In the genomic region with DNA sequence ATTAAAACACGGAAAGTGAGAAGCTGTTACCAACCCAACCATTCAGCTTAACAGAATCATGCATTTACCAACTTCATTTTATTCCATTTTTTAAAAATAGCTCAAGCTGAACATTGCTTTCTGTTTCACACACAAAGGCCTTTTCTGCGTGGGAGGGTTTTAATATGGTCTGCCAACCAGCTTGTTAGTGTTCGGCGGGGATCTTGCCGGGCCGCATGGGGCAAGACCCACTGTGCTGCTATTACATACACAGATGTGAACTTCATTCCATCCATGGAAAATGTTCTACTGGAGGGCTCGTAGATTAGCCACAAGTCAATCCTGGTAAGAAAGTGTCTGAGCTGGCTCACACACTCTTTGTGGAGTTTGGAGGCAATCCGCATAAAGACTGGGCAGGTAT, we compare ENCODE assay signal across 18 mouse cellular contexts.
DNase-seq lines count a peak whose midpoint lies in the region; ATAC-seq lines count a peak whose summit lies in the region.
"Had no signal": no experiment of that assay in that cellular context is flagged by ENCODE, and none has a peak within 500 bp of the region (broad histone marks: within the 10 kb centered on the region; RNA-seq: fewer than 3 reads in every experiment).

No protein-coding gene starts in this region.

- 77% methylated on average over 8 of the region's 8 CpGs for WGBS in embryonic facial prominence, embryonic 13.5 days
- 33% methylated on average over 8 of the region's 8 CpGs for WGBS in limb, embryonic 15.5 days

- no peaks in the 10 kb centered on the region for H3K9me3 ChIP-seq in embryonic facial prominence, embryonic 13.5 days
- H3K9me3 ChIP-seq in limb, embryonic 15.5 days = no peaks in the 10 kb centered on the region
- H3K9me3 ChIP-seq: hindbrain, embryonic 12.5 days had no signal

- no peak overlapping the region for H3K9ac ChIP-seq in embryonic facial prominence, embryonic 13.5 days
- no peak overlapping the region for H3K9ac ChIP-seq in limb, embryonic 15.5 days
- H3K9ac ChIP-seq: hindbrain, embryonic 12.5 days had no signal

- peak; percentile 11 for DNase-seq in gastrocnemius, postnatal 25 days
- DNase-seq in gastrocnemius, postnatal 14 days = no peak
- peak; percentile 26 for DNase-seq in Muller cell, postnatal 12 days (ENCODE audit: inconsistent ontology term)
- DNase-seq in right cerebral cortex, postnatal 10 days (ENCODE audit: low spot score in 2 of 2) = no peak
- no peak for DNase-seq in layer of hippocampus, postnatal 14 days (ENCODE audit: low spot score in 2 of 2)
- DNase-seq: adrenal gland, postnatal 14 days; cerebellum, adult 18-20 months; cerebellum, adult 9-11 months; cerebellum, postnatal 36 days; gastrocnemius, postnatal 10 days; heart, postnatal 4 days had no signal

- H3K27ac ChIP-seq in embryonic facial prominence, embryonic 13.5 days = 0 out of 2 replicates have a peak overlapping the region, but pooled peaks have one; percentile 4
- peak overlapping the region; percentile 63 for H3K27ac ChIP-seq in limb, embryonic 15.5 days
- H3K27ac ChIP-seq: hindbrain, embryonic 12.5 days had no signal

- no peak overlapping the region for H3K4me2 ChIP-seq in embryonic facial prominence, embryonic 13.5 days
- H3K4me2 ChIP-seq in limb, embryonic 15.5 days = no peak overlapping the region
- H3K4me2 ChIP-seq: hindbrain, embryonic 12.5 days had no signal

- intact Hi-C loops in gastrocnemius, postnatal 14 days (cut with DNase I; ENCODE audit: low total_unique reads) = loop anchor here (10.0 kb wide), 1 partner anchor 194 kb away; no protein-coding TSS in a partner anchor

- H3K4me1 ChIP-seq in embryonic facial prominence, embryonic 13.5 days = no peaks in the 10 kb centered on the region
- H3K4me1 ChIP-seq in limb, embryonic 15.5 days = peaks cover 11% of the 10 kb centered on the region; the same call in 1 of the 2 replicates
- H3K4me1 ChIP-seq: hindbrain, embryonic 12.5 days had no signal

- no peak for ATAC-seq in embryonic facial prominence, embryonic 13.5 days (ENCODE audit: insufficient number of reproducible peaks, insufficient read depth, low FRiP score, low TSS enrichment, low read depth)
- no peak for ATAC-seq in limb, embryonic 15.5 days (ENCODE audit: insufficient number of reproducible peaks, low FRiP score, low TSS enrichment, low read depth)
- ATAC-seq: forebrain, embryonic 14.5 days; hindbrain, embryonic 16.5 days; inflammation-experienced regulatory T-cells, adult 6 months; intestine, postnatal 0 days had no signal

- H3K27me3 ChIP-seq in embryonic facial prominence, embryonic 13.5 days = no peaks in the 10 kb centered on the region
- no peaks in the 10 kb centered on the region for H3K27me3 ChIP-seq in limb, embryonic 15.5 days
- H3K27me3 ChIP-seq: hindbrain, embryonic 12.5 days had no signal

- H3K4me3 ChIP-seq in embryonic facial prominence, embryonic 13.5 days = no peak overlapping the region
- H3K4me3 ChIP-seq in limb, embryonic 15.5 days = no peak overlapping the region
- H3K4me3 ChIP-seq: hindbrain, embryonic 12.5 days had no signal

- H3K36me3 ChIP-seq in embryonic facial prominence, embryonic 13.5 days = no peaks in the 10 kb centered on the region
- no peaks in the 10 kb centered on the region for H3K36me3 ChIP-seq in limb, embryonic 15.5 days
- H3K36me3 ChIP-seq: hindbrain, embryonic 12.5 days had no signal

Comparison
In these comparisons a context has a peak if more than half of its experiments do, and no peak if none do; other contexts are left out.
1. DNase-seq: peak in gastrocnemius, postnatal 25 days (single experiment) and Muller cell, postnatal 12 days (single experiment); none in gastrocnemius, postnatal 14 days (single experiment), right cerebral cortex, postnatal 10 days (0 of 2) and layer of hippocampus, postnatal 14 days (0 of 2).